In the genomic region with DNA sequence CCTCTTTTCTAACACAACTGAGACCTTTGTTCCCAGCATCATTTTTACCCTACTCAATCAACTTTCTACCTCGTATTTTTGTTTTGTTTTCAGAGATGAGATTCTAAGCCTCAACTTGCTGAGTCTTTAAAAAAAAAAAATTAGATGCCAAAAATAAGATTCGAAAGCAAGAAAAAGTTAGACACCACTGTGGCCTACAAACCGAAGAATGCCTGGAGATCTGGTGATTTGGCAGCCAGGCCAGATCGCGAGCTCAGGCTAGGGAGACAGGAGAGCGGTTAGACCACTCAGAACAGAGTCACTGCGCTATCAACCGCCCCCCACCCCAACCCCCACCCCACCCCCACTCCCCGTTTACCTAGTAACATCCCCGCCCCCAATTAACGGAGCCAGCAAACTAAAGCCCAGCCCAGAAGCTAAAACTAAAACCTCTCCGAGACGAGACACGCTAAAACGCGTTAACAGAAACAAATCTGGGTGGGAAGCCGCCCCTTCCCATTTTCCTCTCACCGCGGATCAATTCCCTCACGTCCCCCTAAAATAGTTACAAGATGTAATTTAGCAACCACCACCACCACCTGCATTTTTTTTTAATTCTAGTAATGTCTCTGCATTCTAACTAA, we compare ENCODE assay signal across 8 mouse cellular contexts. TPM values are rescaled to one million over a fixed set of nuclear protein-coding genes. Genes with fewer than 3 reads are reported as not detected.
A peak's percentile ranks its signal among the peaks of the same experiment; 100 is the strongest.
DNase-seq lines count a peak whose midpoint lies in the region; ATAC-seq lines count a peak whose summit lies in the region.

No protein-coding gene starts in this region.

- no peak for ATAC-seq in kidney, embryonic 16.5 days (ENCODE audit: low FRiP score, low TSS enrichment)
- no peak for ATAC-seq in forebrain, embryonic 14.5 days
- no peak for ATAC-seq in liver, embryonic 11.5 days (replicated peaks; ENCODE audit: low FRiP score)

- peak overlapping the region; percentile 97; the same call in 1 of the 2 replicates for H3K27ac ChIP-seq in kidney, embryonic 16.5 days (ENCODE audit: low read length)
- no peak overlapping the region for H3K27ac ChIP-seq in forebrain, embryonic 14.5 days (ENCODE audit: low read depth, low read length)
- peak overlapping the region; percentile 98 for H3K27ac ChIP-seq in liver, embryonic 11.5 days (ENCODE audit: low read depth, low read length)

- H3K27me3 ChIP-seq in kidney, embryonic 16.5 days (ENCODE audit: insufficient read depth, low read length), result no peaks in the 10 kb centered on the region
- H3K27me3 ChIP-seq in forebrain, embryonic 14.5 days (replicated peaks; ENCODE audit: control insufficient read depth, insufficient read depth, low read length), result no peaks in the 10 kb centered on the region
- no peaks in the 10 kb centered on the region for H3K27me3 ChIP-seq in liver, embryonic 11.5 days (replicated peaks; ENCODE audit: control insufficient read depth, insufficient read depth, low read length)

- H3K9me3 ChIP-seq in kidney, embryonic 16.5 days (ENCODE audit: low read length), result no peaks in the 10 kb centered on the region
- H3K9me3 ChIP-seq in forebrain, embryonic 14.5 days (replicated peaks; ENCODE audit: control insufficient read depth, low read length), result no peaks in the 10 kb centered on the region
- H3K9me3 ChIP-seq in liver, embryonic 11.5 days (ENCODE audit: control insufficient read depth, low read length), result no peaks in the 10 kb centered on the region

- peaks cover 7% of the 10 kb centered on the region for H3K36me3 ChIP-seq in kidney, embryonic 16.5 days (ENCODE audit: insufficient read depth, low read length)
- H3K36me3 ChIP-seq in forebrain, embryonic 14.5 days (ENCODE audit: control insufficient read depth, insufficient read depth, low read length), result peaks cover 9% of the 10 kb centered on the region
- peaks cover 2% of the 10 kb centered on the region; the same call in 1 of the 2 replicates for H3K36me3 ChIP-seq in liver, embryonic 11.5 days (ENCODE audit: control insufficient read depth, insufficient read depth, low read length)

- peak overlapping the region; percentile 97 for H3K9ac ChIP-seq in kidney, embryonic 16.5 days (replicated peaks; ENCODE audit: low read length)
- peak overlapping the region; percentile 95 for H3K9ac ChIP-seq in forebrain, embryonic 14.5 days (ENCODE audit: low read length)
- peak overlapping the region; percentile 99 for H3K9ac ChIP-seq in liver, embryonic 11.5 days (ENCODE audit: low read depth, low read length)

- peak overlapping the region; percentile 63 for H3K4me3 ChIP-seq in kidney, embryonic 16.5 days (ENCODE audit: low read length)
- peak overlapping the region; percentile 92 for H3K4me3 ChIP-seq in forebrain, embryonic 14.5 days (ENCODE audit: low read depth, low read length)
- peak overlapping the region; percentile 98 for H3K4me3 ChIP-seq in liver, embryonic 11.5 days (ENCODE audit: low read depth, low read length)

- 4% methylated on average over 20 of the region's 20 CpGs for WGBS in kidney, embryonic 16.5 days
- 6% methylated on average over 20 of the region's 20 CpGs for WGBS in forebrain, embryonic 14.5 days
- 4% methylated on average over 20 of the region's 20 CpGs for WGBS in liver, embryonic 11.5 days

- H3K4me2 ChIP-seq in kidney, embryonic 16.5 days (replicated peaks; ENCODE audit: low read depth, low read length), result peak overlapping the region; percentile 75
- peak overlapping the region; percentile 81 for H3K4me2 ChIP-seq in forebrain, embryonic 14.5 days (ENCODE audit: low read length)
- H3K4me2 ChIP-seq in liver, embryonic 11.5 days, result peak overlapping the region; percentile 78

- no peak for DNase-seq in kidney, adult 9 months
- DNase-seq in ZHBTc4 (ENCODE audit: low read depth, low spot score), result peak; percentile 35
- DNase-seq in forebrain, embryonic 14.5 days (ENCODE audit: low spot score), result no peak
- peak; percentile 35 for DNase-seq in liver, embryonic 11.5 days (ENCODE audit: low spot score)
- DNase-seq in urinary bladder, postnatal 36 days (ENCODE audit: low spot score in 2 of 2), result no peak
- DNase-seq in right cerebral cortex, postnatal 14 days, result no peak
- no peak for DNase-seq in layer of hippocampus, adult 9-11 months

- peaks cover 21% of the 10 kb centered on the region for H3K4me1 ChIP-seq in kidney, embryonic 16.5 days (ENCODE audit: insufficient read depth, low read length)
- H3K4me1 ChIP-seq in forebrain, embryonic 14.5 days (ENCODE audit: control insufficient read depth, insufficient read depth, low read length), result peaks cover 5% of the 10 kb centered on the region
- no peaks in the 10 kb centered on the region for H3K4me1 ChIP-seq in liver, embryonic 11.5 days (replicated peaks; ENCODE audit: control insufficient read depth, insufficient read depth, low read length)

RNA-seq across cellular contexts. Expression of gene Fbxo36, which starts 2.0 kb away (rescaled TPM):
- polyA plus RNA-seq in kidney, embryonic 16.5 days (2015; fragmentation: Nextera tagmentation; extraction: Ambion mirVana), result 11.2 and 11.3 TPM in 2 replicates
- 6.3 and 7.5 TPM in 2 replicates for polyA plus RNA-seq in forebrain, embryonic 14.5 days (2014; fragmentation: Nextera tagmentation; extraction: Ambion mirVana)
- 10.2 and 10.4 TPM in 2 replicates for polyA plus RNA-seq in liver, embryonic 11.5 days (2014; fragmentation: Nextera tagmentation; extraction: Ambion mirVana)

RNA-seq across cellular contexts. Expression of gene Trip12, which starts 2.7 kb away (rescaled TPM):
- 50.3 and 62.8 TPM in 2 replicates for polyA plus RNA-seq in kidney, embryonic 16.5 days (2015; fragmentation: Nextera tagmentation; extraction: Ambion mirVana)
- 50.8 and 64.6 TPM in 2 replicates for polyA plus RNA-seq in forebrain, embryonic 14.5 days (2014; fragmentation: Nextera tagmentation; extraction: Ambion mirVana)
- 75.9 and 78.1 TPM in 2 replicates for polyA plus RNA-seq in liver, embryonic 11.5 days (2014; fragmentation: Nextera tagmentation; extraction: Ambion mirVana)

Comparison
In these comparisons a context has a peak if more than half of its experiments do, and no peak if none do; other contexts are left out.
1. DNase-seq: peak in ZHBTc4 (single experiment) and liver, embryonic 11.5 days (single experiment); none in kidney, adult 9 months (single experiment), forebrain, embryonic 14.5 days (single experiment), urinary bladder, postnatal 36 days (0 of 2), right cerebral cortex, postnatal 14 days (single experiment) and layer of hippocampus, adult 9-11 months (single experiment).
2. Peak in every context shown above with its lines, with median percentiles within 50 percentile points of each other: H3K4me2 ChIP-seq, H3K4me3 ChIP-seq and H3K9ac ChIP-seq.